Mouse (Mus musculus) ES-Bruce4 (cell line): Measurements from ENCODE around the gene Ocrl.

Experiments
- CTCF ChIP-seq: IDR thresholded peaks from one replicate; pipeline ENCODE4 v1.8.1; 2011; ENCODE audit warnings: low read depth, low read length
- EP300 ChIP-seq: IDR thresholded peaks from 2 replicates; pipeline ENCODE4 v1.6.1; 2011; ENCODE audit warnings: low read depth, low read length; ENCODE audit not compliant: insufficient read depth
- POLR2A ChIP-seq: IDR thresholded peaks from one replicate; pipeline ENCODE4 v1.8.1; 2011; ENCODE audit warnings: low read length; ENCODE audit not compliant: insufficient read depth

DNA sequence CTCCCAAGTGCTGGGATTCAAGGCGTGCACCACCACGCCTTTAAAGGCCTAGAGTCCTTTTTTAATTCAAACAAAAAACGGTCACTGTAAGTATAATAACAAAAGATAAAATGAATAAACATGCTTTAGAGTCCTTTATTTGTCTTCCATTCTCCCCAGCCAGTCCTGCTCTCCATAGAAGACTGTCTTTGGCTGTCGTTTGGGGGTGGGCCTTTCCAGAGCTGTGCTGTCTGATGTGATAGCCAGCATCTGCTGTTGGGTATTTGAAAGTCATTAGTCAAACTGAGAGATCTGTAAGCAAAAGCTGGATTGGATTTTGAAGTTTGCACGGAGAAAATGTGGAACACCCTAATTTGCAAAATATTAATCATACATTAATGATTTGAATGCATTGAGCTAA lies 24.7 kb downstream of the Ocrl start:
- TF ChIP-seq POLR2A (no peak), CTCF (no peak), EP300 (no peak)
